Mouse (Mus musculus) C2C12 (cell line): ENCODE measurements at regions not wholly inside any gene's neighbourhood (a gene's known extent, or its start where the extent isn't known, plus 50 kb on each side); places are given as distances from the start of the nearest gene placed in this dataset.

Experiments
- CTCF ChIP-seq: IDR thresholded peaks from one replicate; pipeline ENCODE4 v1.5.1; 2011; ENCODE audit not compliant: control insufficient read depth, insufficient read depth, insufficient read length
- MYOG ChIP-seq: IDR thresholded peaks from one replicate; pipeline ENCODE4 v1.6.1; 2011; ENCODE audit not compliant: control insufficient read depth, insufficient read length; ENCODE audit errors: extremely low read depth

DNA sequence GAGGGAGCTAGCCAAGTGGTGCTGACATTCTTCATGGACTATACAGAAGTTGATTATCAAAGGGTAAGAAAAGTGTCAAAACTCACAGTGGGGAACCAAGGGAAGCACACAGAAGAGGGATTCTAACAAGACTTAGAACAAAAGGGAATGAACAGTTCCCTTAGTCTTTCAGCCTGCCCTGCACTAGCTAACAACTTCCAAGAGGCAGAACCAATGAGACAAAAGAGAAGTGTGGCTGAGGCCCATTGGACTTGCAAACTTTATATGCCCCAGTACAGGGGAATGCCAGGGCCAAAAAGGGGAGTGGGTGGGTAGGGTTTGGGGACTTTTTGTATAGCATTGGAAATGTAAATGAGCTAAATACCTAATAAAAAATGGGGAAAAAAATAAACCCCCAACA is 139.0 kb upstream of the Vegfc start:
- TF ChIP-seq CTCF (no peak), MYOG (no peak)
